Mouse (Mus musculus) hindbrain, embryonic 12.5 days (tissue): ENCODE results near the gene Vmn2r61. TPM values are rescaled to one million over a fixed set of nuclear protein-coding genes. Genes with fewer than 3 reads are reported as not detected.

Experiments
- ATAC-seq: fragments of 200-750 bp; cut with Nextera tagmentation; 2 replicates; pipeline ENCODE4 v1.8.0; 2017; ENCODE audit warnings: moderate TSS enrichment; ENCODE audit not compliant: low FRiP score
- H3K27ac ChIP-seq: fragments of 300-500 bp; sonication (generic); 2 replicates; pipeline ENCODE4 v1.5.1; 2016; ENCODE audit warnings: mild to moderate bottlenecking
- H3K27me3 ChIP-seq: fragments of 300-500 bp; sonication (generic); 2 replicates; pipeline ENCODE4 v1.6.1; 2016; ENCODE audit warnings: mild to moderate bottlenecking
- H3K36me3 ChIP-seq: fragments of 300-500 bp; sonication (generic); 2 replicates; pipeline ENCODE4 v1.6.1; 2016; ENCODE audit warnings: mild to moderate bottlenecking
- H3K4me1 ChIP-seq: fragments of 300-500 bp; sonication (generic); 2 replicates; pipeline ENCODE4 v1.6.1; 2016
- H3K4me2 ChIP-seq: fragments of 300-500 bp; sonication (generic); replicated peaks from 2 replicates; pipeline ENCODE4 v1.6.1; 2016; ENCODE audit warnings: mild to moderate bottlenecking
- H3K4me3 ChIP-seq: fragments of 300-500 bp; sonication (generic); 2 replicates; pipeline ENCODE4 v1.5.1; 2016; ENCODE audit warnings: mild to moderate bottlenecking
- H3K9ac ChIP-seq: fragments of 300-500 bp; sonication (generic); 2 replicates; pipeline ENCODE4 v1.6.1; 2016; ENCODE audit warnings: mild to moderate bottlenecking, moderate library complexity
- H3K9me3 ChIP-seq: fragments of 300-500 bp; sonication (generic); replicated peaks from 2 replicates; pipeline ENCODE4 v1.6.1; 2016; ENCODE audit warnings: mild to moderate bottlenecking
- WGBS: fragments of 180-500 bp; shearing (Covaris S2); methylation state at CpG from one replicate; pipeline ENCODE4 v1.1.7; 2016; 5-methylcytosine and 5-hydroxymethylcytosine counted together
- polyA plus RNA-seq: library from polyadenylated mRNA; unstranded; fragments of >200 nt; fragmentation: Nextera tagmentation; extraction: Ambion mirVana; gene quantifications from 2 replicates; pipeline ENCODE4 v1.2.1, GENCODE M21; 2016

The Vmn2r61 gene
- polyA plus RNA-seq, result not detected in 2 replicates

- Histone ChIP-seq H3K4me2 (no peak within 1 kb of the TSS), H3K9me3 (peaks cover 22% of the 10 kb centered on the region), H3K9ac (no peak within 1 kb of the TSS)
Measured at GRCm38 (mm10) chr7:42259753-42260152, at the start of gene Vmn2r61. TSS of gene Vmn2r61 (plus strand) at chr7:42260053.

More at GRCm38 (mm10) chr7:42259753-42260152, at the start of gene Vmn2r61:
- Histone ChIP-seq H3K27me3 (no peaks in the 10 kb centered on the region), H3K4me3 (no peak within 1 kb of the TSS), H3K27ac (no peak within 1 kb of the TSS), H3K36me3 (no peaks in the 10 kb centered on the region), H3K4me1 (no peaks in the 10 kb centered on the region)
- WGBS, result 86% methylated on average over 1 of the region's 1 CpGs
- ATAC-seq, result no peak

Other genes starting within 250 kb of the Vmn2r61 start
- gene Vmn2r59, start 201.0 kb upstream of the Vmn2r61 start, polyA plus RNA-seq, result not detected in 2 replicates
- not detected in 2 replicates for gene Vmn2r60, start 152.3 kb upstream of the Vmn2r61 start, polyA plus RNA-seq
- not detected in 2 replicates for gene 4933421I07Rik, start 188.1 kb downstream of the Vmn2r61 start, polyA plus RNA-seq
- gene Zfp141, start 245.7 kb downstream of the Vmn2r61 start, polyA plus RNA-seq, result 12.6 and 15.0 TPM in 2 replicates